Mouse (Mus musculus) limb, embryonic 13.5 days (tissue): ENCODE data around the gene Hephl1. TPM values are rescaled to one million over a fixed set of nuclear protein-coding genes. Genes with fewer than 3 reads are reported as not detected.

Experiments used
- ATAC-seq: fragments of 200-750 bp; cut with Nextera tagmentation; 2 replicates; pipeline ENCODE4 v1.8.0; 2017; ENCODE audit warnings: low read depth, moderate number of reproducible peaks, moderate TSS enrichment; ENCODE audit not compliant: low FRiP score
- H3K27ac ChIP-seq: fragments of 300-500 bp; sonication (generic); 2 replicates; pipeline ENCODE4 v1.5.1; 2015; ENCODE audit warnings: inconsistent platforms, mild to moderate bottlenecking, moderate library complexity
- H3K27me3 ChIP-seq: fragments of 300-500 bp; sonication (generic); 2 replicates; pipeline ENCODE4 v1.6.1; 2015; ENCODE audit warnings: mild to moderate bottlenecking, inconsistent platforms
- H3K36me3 ChIP-seq: fragments of 300-500 bp; sonication (generic); 2 replicates; pipeline ENCODE4 v1.6.1; 2015; ENCODE audit warnings: inconsistent platforms, mild to moderate bottlenecking, moderate library complexity
- H3K4me1 ChIP-seq: fragments of 300-500 bp; sonication (generic); 2 replicates; pipeline ENCODE4 v1.6.1; 2015; ENCODE audit warnings: inconsistent platforms
- H3K4me2 ChIP-seq: fragments of 300-500 bp; sonication (generic); replicated peaks from 2 replicates; pipeline ENCODE4 v1.6.1; 2015; ENCODE audit warnings: inconsistent platforms, mild to moderate bottlenecking, moderate library complexity
- H3K4me3 ChIP-seq: fragments of 300-500 bp; sonication (generic); 2 replicates; pipeline ENCODE4 v1.5.1; 2015; ENCODE audit warnings: moderate library complexity, mild to moderate bottlenecking, inconsistent platforms
- H3K9ac ChIP-seq: fragments of 300-500 bp; sonication (generic); 2 replicates; pipeline ENCODE4 v1.6.1; 2015; ENCODE audit warnings: mild to moderate bottlenecking, inconsistent platforms
- H3K9me3 ChIP-seq: fragments of 300-500 bp; sonication (generic); 2 replicates; pipeline ENCODE4 v1.6.1; 2016; ENCODE audit warnings: inconsistent platforms
- WGBS: fragments of 180-500 bp; shearing (Covaris S2); methylation state at CpG from one replicate; pipeline ENCODE4 v1.1.7; 2015; 5-methylcytosine and 5-hydroxymethylcytosine counted together
- polyA plus RNA-seq: library from polyadenylated mRNA; unstranded; fragments of >200 nt; fragmentation: Nextera tagmentation; extraction: Ambion mirVana; gene quantifications from 2 replicates; pipeline ENCODE4 v1.2.1, GENCODE M21; 2015

The Hephl1 gene
- not detected in 2 replicates for polyA plus RNA-seq

GRCm38 (mm10) chr9:15112008-15112407 is at the start of gene Hephl1:
Hephl1 (minus strand) TSS chr9:15112108.
- WGBS = 75% methylated on average over 5 of the region's 5 CpGs
- no peaks in the 10 kb centered on the region for H3K36me3 ChIP-seq
- H3K27ac ChIP-seq = no peak within 1 kb of the TSS
- no peak for ATAC-seq
- no peaks in the 10 kb centered on the region for H3K9me3 ChIP-seq
- H3K4me1 ChIP-seq = no peaks in the 10 kb centered on the region
- no peak within 1 kb of the TSS for H3K9ac ChIP-seq
- H3K27me3 ChIP-seq = no peaks in the 10 kb centered on the region
- H3K4me3 ChIP-seq = no peak within 1 kb of the TSS
- no peak within 1 kb of the TSS for H3K4me2 ChIP-seq

- Histone ChIP-seq H3K36me3 (no peaks in the 10 kb centered on the region), H3K4me2 (no peak overlapping the region), H3K4me1 (no peaks in the 10 kb centered on the region), H3K9me3 (no peaks in the 10 kb centered on the region), H3K4me3 (no peak overlapping the region), H3K27ac (no peak overlapping the region), H3K9ac (no peak overlapping the region), H3K27me3 (no peaks in the 10 kb centered on the region)
- peak; percentile 51; the same call in 1 of the 2 replicates for ATAC-seq
- WGBS = 65% methylated on average over 6 of the region's 6 CpGs
Measured at GRCm38 (mm10) chr9:15149246-15149926, 37.5 kb upstream of the Hephl1 start.

GRCm38 (mm10) chr9:15140546-15140945 is 28.6 kb upstream of the Hephl1 start:
- Histone ChIP-seq H3K4me1 (no peaks in the 10 kb centered on the region), H3K4me2 (no peak overlapping the region), H3K9ac (no peak overlapping the region), H3K36me3 (no peaks in the 10 kb centered on the region), H3K27me3 (no peaks in the 10 kb centered on the region), H3K4me3 (no peak overlapping the region), H3K27ac (no peak overlapping the region), H3K9me3 (no peaks in the 10 kb centered on the region)
- no peak for ATAC-seq
- WGBS = 92% methylated on average over 1 of the region's 1 CpGs

GRCm38 (mm10) chr9:15125897-15126296 is 14.0 kb upstream of the Hephl1 start:
- ATAC-seq = no peak
- WGBS = 89% methylated on average over 2 of the region's 2 CpGs

GRCm38 (mm10) chr9:15122431-15122830 is 10.5 kb upstream of the Hephl1 start:
- Histone ChIP-seq H3K27me3 (no peaks in the 10 kb centered on the region), H3K27ac (no peak overlapping the region), H3K4me1 (no peaks in the 10 kb centered on the region), H3K9me3 (no peaks in the 10 kb centered on the region), H3K36me3 (no peaks in the 10 kb centered on the region), H3K9ac (no peak overlapping the region), H3K4me2 (no peak overlapping the region), H3K4me3 (no peak overlapping the region)
- no peak for ATAC-seq
- 58% methylated on average over 3 of the region's 3 CpGs for WGBS

More at GRCm38 (mm10) chr9:15125897-15126296, 14.0 kb upstream of the Hephl1 start:
- H3K9me3 ChIP-seq = no peaks in the 10 kb centered on the region
- H3K36me3 ChIP-seq = no peaks in the 10 kb centered on the region
- H3K9ac ChIP-seq = no peak overlapping the region
- no peak overlapping the region for H3K4me2 ChIP-seq
- H3K27me3 ChIP-seq = no peaks in the 10 kb centered on the region
- H3K4me3 ChIP-seq = no peak overlapping the region
- no peak overlapping the region for H3K27ac ChIP-seq
- no peaks in the 10 kb centered on the region for H3K4me1 ChIP-seq

- no peak for ATAC-seq
- Histone ChIP-seq H3K9ac (no peak overlapping the region), H3K27ac (no peak overlapping the region), H3K4me1 (no peaks in the 10 kb centered on the region), H3K27me3 (no peaks in the 10 kb centered on the region), H3K4me3 (no peak overlapping the region), H3K36me3 (no peaks in the 10 kb centered on the region), H3K4me2 (no peak overlapping the region), H3K9me3 (no peaks in the 10 kb centered on the region)
- WGBS = 47% methylated on average over 7 of the region's 7 CpGs
Measured at GRCm38 (mm10) chr9:15120841-15121358, 9.0 kb upstream of the Hephl1 start.

- no peaks in the 10 kb centered on the region for H3K9me3 ChIP-seq
- WGBS = 45% methylated on average over 5 of the region's 5 CpGs
Measured at GRCm38 (mm10) chr9:15120209-15120608, 8.3 kb upstream of the Hephl1 start.

GRCm38 (mm10) chr9:15119515-15119914 is 7.6 kb upstream of the Hephl1 start:
- Histone ChIP-seq H3K36me3 (no peaks in the 10 kb centered on the region), H3K9me3 (no peaks in the 10 kb centered on the region), H3K9ac (no peak overlapping the region), H3K4me3 (no peak overlapping the region), H3K4me2 (no peak overlapping the region), H3K27ac (no peak overlapping the region), H3K27me3 (no peaks in the 10 kb centered on the region), H3K4me1 (no peaks in the 10 kb centered on the region)
- 40% methylated on average over 1 of the region's 1 CpGs for WGBS
- ATAC-seq = no peak

More at GRCm38 (mm10) chr9:15120209-15120608, 8.3 kb upstream of the Hephl1 start:
- Histone ChIP-seq H3K27ac (no peak overlapping the region), H3K4me2 (no peak overlapping the region), H3K27me3 (no peaks in the 10 kb centered on the region), H3K9ac (no peak overlapping the region), H3K4me1 (no peaks in the 10 kb centered on the region), H3K36me3 (no peaks in the 10 kb centered on the region), H3K4me3 (no peak overlapping the region)
- ATAC-seq = no peak

- H3K4me1 ChIP-seq = no peaks in the 10 kb centered on the region
- no peak overlapping the region for H3K27ac ChIP-seq
- H3K36me3 ChIP-seq = no peaks in the 10 kb centered on the region
- H3K9ac ChIP-seq = no peak overlapping the region
- no peak overlapping the region for H3K4me2 ChIP-seq
- no peak for ATAC-seq
- WGBS = 86% methylated on average over 2 of the region's 2 CpGs
- no peaks in the 10 kb centered on the region for H3K27me3 ChIP-seq
- H3K4me3 ChIP-seq = no peak overlapping the region
- H3K9me3 ChIP-seq = no peaks in the 10 kb centered on the region
Measured at GRCm38 (mm10) chr9:15116165-15116564, 4.3 kb upstream of the Hephl1 start.

- H3K27me3 ChIP-seq = no peaks in the 10 kb centered on the region
- no peak overlapping the region for H3K4me3 ChIP-seq
- no peaks in the 10 kb centered on the region for H3K4me1 ChIP-seq
- H3K36me3 ChIP-seq = no peaks in the 10 kb centered on the region
- no peak overlapping the region for H3K9ac ChIP-seq
- no peaks in the 10 kb centered on the region for H3K9me3 ChIP-seq
- no peak overlapping the region for H3K27ac ChIP-seq
- no peak overlapping the region for H3K4me2 ChIP-seq
- WGBS = 75% methylated on average over 6 of the region's 6 CpGs
- no peak for ATAC-seq
Measured at GRCm38 (mm10) chr9:15114102-15114501, 2.2 kb upstream of the Hephl1 start.

- H3K27me3 ChIP-seq = no peaks in the 10 kb centered on the region
- no peak for ATAC-seq
- H3K36me3 ChIP-seq = no peaks in the 10 kb centered on the region
- H3K9ac ChIP-seq = no peak overlapping the region
- no peak overlapping the region for H3K27ac ChIP-seq
- H3K4me2 ChIP-seq = no peak overlapping the region
- H3K9me3 ChIP-seq = no peaks in the 10 kb centered on the region
- H3K4me1 ChIP-seq = no peaks in the 10 kb centered on the region
- H3K4me3 ChIP-seq = no peak overlapping the region
- WGBS = 67% methylated on average over 9 of the region's 9 CpGs
Measured at GRCm38 (mm10) chr9:15108101-15108500, 3.8 kb downstream of the Hephl1 start.

GRCm38 (mm10) chr9:15105136-15105535 is 6.8 kb downstream of the Hephl1 start:
- no peak overlapping the region for H3K4me2 ChIP-seq

More at GRCm38 (mm10) chr9:15105136-15105535, 6.8 kb downstream of the Hephl1 start:
- H3K4me3 ChIP-seq = no peak overlapping the region
- peak; percentile 72; the same call in 1 of the 2 replicates for ATAC-seq
- no peaks in the 10 kb centered on the region for H3K4me1 ChIP-seq
- H3K27ac ChIP-seq = no peak overlapping the region
- no peaks in the 10 kb centered on the region for H3K36me3 ChIP-seq
- 70% methylated on average over 4 of the region's 4 CpGs for WGBS
- no peaks in the 10 kb centered on the region for H3K27me3 ChIP-seq
- H3K9ac ChIP-seq = no peak overlapping the region
- H3K9me3 ChIP-seq = no peaks in the 10 kb centered on the region
